Mouse (Mus musculus): ENCODE results near the gene Olfr1302. TPM values are rescaled to one million over a fixed set of nuclear protein-coding genes. Genes with fewer than 3 reads are reported as not detected.

The Olfr1302 gene
- not detected for total RNA-seq (2021)

- no peak for DNase-seq
- intact Hi-C loops (cut with DNase I) = no loop called here
Observed at GRCm38 (mm10) chr2:111777129-111777528, at the start of gene Olfr1302. TSS of gene Olfr1302 (plus strand) at chr2:111777429.

GRCm38 (mm10) chr2:111750706-111751105, 26.5 kb upstream of the Olfr1302 start, which contains the start of gene Olfr1301:
TSS of gene Olfr1301 (plus strand) at chr2:111751006.
- no peak for DNase-seq
- intact Hi-C loops (cut with DNase I) = no loop called here

- intact Hi-C loops (cut with DNase I) = no loop called here
- DNase-seq = no peak
Observed at GRCm38 (mm10) chr2:111812936-111813335, 35.7 kb downstream of the Olfr1302 start.

DNA sequence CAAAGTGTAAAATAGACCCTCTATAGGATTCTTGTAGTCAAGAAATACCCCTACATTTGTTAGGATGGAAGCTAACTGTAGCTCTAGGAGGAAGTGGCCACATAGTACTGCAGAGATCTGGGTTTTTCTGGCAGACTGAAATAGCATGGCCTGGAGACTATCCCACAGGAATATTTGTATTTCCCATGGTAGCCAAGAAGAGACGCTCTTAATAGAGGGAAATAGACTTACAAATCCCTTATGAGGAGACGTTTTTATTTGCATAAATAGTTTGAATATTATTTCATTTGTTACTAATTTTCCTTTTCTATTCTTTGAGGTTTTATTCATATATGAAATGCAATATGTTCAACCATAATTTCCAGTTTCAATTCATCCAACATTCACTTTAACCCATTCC, 43.0 kb downstream of the Olfr1302 start, which contains the start of gene Olfr1303:
Gene Olfr1303 (minus strand): TSS at position 101 of the 400 bp plus-strand sequence.
- no peak for DNase-seq
- intact Hi-C loops (cut with DNase I) = no loop called here

Other genes starting within 250 kb of the Olfr1302 start
- gene Olfr1294, start 237.1 kb upstream of the Olfr1302 start, total RNA-seq (2021) = not detected
- not detected for gene Olfr1295, start 207.7 kb upstream of the Olfr1302 start, total RNA-seq (2021)
- not detected for gene Olfr1297, start 150.9 kb upstream of the Olfr1302 start, total RNA-seq (2021)
- gene Olfr1298, start 128.2 kb upstream of the Olfr1302 start, total RNA-seq (2021) = not detected
- gene Olfr1299, start 116.0 kb upstream of the Olfr1302 start, total RNA-seq (2021) = not detected
- gene Olfr1301, start 26.4 kb upstream of the Olfr1302 start, total RNA-seq (2021) = not detected
- not detected for gene Olfr1303, start 42.9 kb downstream of the Olfr1302 start, total RNA-seq (2021)
- not detected for gene Olfr1305, start 99.7 kb downstream of the Olfr1302 start, total RNA-seq (2021)
- gene Olfr1306, start 138.8 kb downstream of the Olfr1302 start, total RNA-seq (2021) = not detected
- under 1 TPM; 0.04 TPM for gene Olfr1307, start 172.0 kb downstream of the Olfr1302 start, total RNA-seq (2021)
- not detected for gene Olfr1308, start 187.5 kb downstream of the Olfr1302 start, total RNA-seq (2021)
- gene Olfr1309, start 212.9 kb downstream of the Olfr1302 start, total RNA-seq (2021) = not detected
- not detected for gene Olfr1310, start 235.3 kb downstream of the Olfr1302 start, total RNA-seq (2021)
- not detected for gene Olfr1311, start 247.0 kb downstream of the Olfr1302 start, total RNA-seq (2021)